Mouse (Mus musculus): ENCODE results near the gene Gpcpd1. TPM values are rescaled to one million over a fixed set of nuclear protein-coding genes. Genes with fewer than 3 reads are reported as not detected.
A peak's percentile ranks its signal among the peaks of the same experiment; 100 is the strongest.

The Gpcpd1 gene
- total and polyA plus RNA-seq, 2 experiments from 2014 or later = 55.7 to 84.0 TPM

DNA sequence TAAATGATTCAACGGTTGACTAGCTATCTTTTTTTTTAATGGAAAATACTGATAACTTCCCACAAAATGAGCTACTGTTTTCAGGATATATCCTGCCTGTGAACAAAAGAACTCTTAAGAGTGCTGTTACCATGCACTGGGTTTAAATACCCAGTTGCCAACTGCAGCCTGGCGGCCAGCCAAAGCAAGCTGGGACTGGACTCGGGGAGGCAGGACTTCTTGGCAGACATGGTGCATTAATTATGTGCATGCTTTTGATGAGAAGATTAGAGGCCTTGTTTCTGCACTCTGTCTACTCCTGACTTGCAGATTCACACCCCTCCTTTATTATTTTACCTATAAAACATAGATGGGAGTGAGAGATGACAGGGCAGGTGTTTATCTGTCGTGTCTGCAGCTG is 5.3 kb downstream of the Gpcpd1 start:
- Histone ChIP-seq H3K4me1 (ENCODE audit: insufficient read depth, low read length) (no peaks in the 10 kb centered on the region), H3K9ac (replicated peaks; ENCODE audit: low read length, poor library complexity, severe bottlenecking) (no peak overlapping the region), H3K4me2 (ENCODE audit: low read depth, low read length, poor library complexity, severe bottlenecking) (no peak overlapping the region), H3K9me3 (ENCODE audit: low read length) (no peaks in the 10 kb centered on the region), H3K27ac (ENCODE audit: low read depth, low read length) (peak overlapping the region; percentile 40; the same call in 1 of the 2 replicates), H3K27me3 (ENCODE audit: insufficient read depth, low read length) (no peaks in the 10 kb centered on the region), H3K36me3 (ENCODE audit: insufficient read depth, low read length) (no peaks in the 10 kb centered on the region), H3K4me3 (ENCODE audit: low read depth, low read length) (no peak overlapping the region)
- no peak for TF ChIP-seq CTCF (IDR thresholded peaks at IDR 0.05)
- no peak for ATAC-seq (ENCODE audit: low FRiP score)
- peak; percentile 93 for DNase-seq (ENCODE audit: low spot score)
- 36% methylated on average over 4 of the region's 4 CpGs for WGBS

DNA sequence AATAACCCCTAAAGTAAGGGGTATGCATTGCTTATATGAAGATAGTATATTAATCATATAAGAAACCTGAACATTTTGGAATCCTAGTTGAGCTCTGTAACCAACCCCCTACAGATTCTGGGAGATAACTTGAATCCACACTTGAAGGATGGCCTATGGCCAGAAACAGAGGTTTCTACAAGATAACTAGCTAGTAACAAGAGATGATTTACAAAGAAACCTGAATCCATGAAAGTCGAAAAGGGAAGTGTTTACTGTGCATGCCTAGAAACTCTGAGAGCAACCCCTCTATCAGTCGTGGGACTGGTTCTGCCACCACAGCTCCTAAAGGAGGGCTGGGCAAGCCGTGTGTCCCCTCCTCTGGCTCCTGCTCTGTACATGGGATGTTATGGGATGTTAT is 7.8 kb downstream of the Gpcpd1 start:
- no peak overlapping the region for H3K4me2 ChIP-seq (ENCODE audit: low read depth, low read length, poor library complexity, severe bottlenecking)
- H3K4me3 ChIP-seq (ENCODE audit: low read depth, low read length) = no peak overlapping the region
- TF ChIP-seq CTCF (IDR thresholded peaks at IDR 0.05) = no peak
- no peak overlapping the region for H3K27ac ChIP-seq (ENCODE audit: low read depth, low read length)
- DNase-seq (ENCODE audit: low spot score) = no peak
- H3K36me3 ChIP-seq (ENCODE audit: insufficient read depth, low read length) = no peaks in the 10 kb centered on the region
- H3K9ac ChIP-seq (replicated peaks; ENCODE audit: low read length, poor library complexity, severe bottlenecking) = no peak overlapping the region
- no peaks in the 10 kb centered on the region for H3K9me3 ChIP-seq (ENCODE audit: low read length)
- peaks cover 4% of the 10 kb centered on the region; the same call in 1 of the 2 replicates for H3K4me1 ChIP-seq (ENCODE audit: insufficient read depth, low read length)
- WGBS = 97% methylated on average over 3 of the region's 3 CpGs
- no peak for ATAC-seq (ENCODE audit: low FRiP score)
- no peaks in the 10 kb centered on the region for H3K27me3 ChIP-seq (ENCODE audit: insufficient read depth, low read length)

DNA sequence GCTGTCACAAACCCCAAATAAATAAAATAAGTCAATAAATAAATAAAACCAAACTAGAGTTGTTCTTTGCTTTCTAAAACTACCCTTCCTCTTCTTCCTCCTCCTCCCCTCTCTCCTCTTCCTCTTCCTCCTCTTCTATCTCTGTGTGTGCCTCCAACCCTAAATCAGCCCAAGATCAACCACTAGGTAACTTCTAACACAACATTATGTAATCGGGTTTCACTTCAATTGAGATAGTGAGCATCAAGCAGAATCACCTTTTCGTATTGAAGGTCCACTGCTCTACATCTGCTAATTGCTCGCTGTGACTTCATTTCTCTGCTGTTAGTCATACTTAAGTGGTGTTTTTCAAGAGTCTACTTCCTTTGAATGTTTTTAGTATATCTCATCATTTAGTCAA is 8.8 kb downstream of the Gpcpd1 start:
- WGBS = 98% methylated on average over 3 of the region's 3 CpGs
- no peak overlapping the region for H3K9ac ChIP-seq (replicated peaks; ENCODE audit: low read length, poor library complexity, severe bottlenecking)
- no peaks in the 10 kb centered on the region for H3K9me3 ChIP-seq (ENCODE audit: low read length)
- H3K36me3 ChIP-seq (ENCODE audit: insufficient read depth, low read length) = no peaks in the 10 kb centered on the region
- H3K27me3 ChIP-seq (ENCODE audit: insufficient read depth, low read length) = no peaks in the 10 kb centered on the region
- ATAC-seq (ENCODE audit: low FRiP score) (no peak), DNase-seq (ENCODE audit: low spot score) (no peak)
- no peak for TF ChIP-seq CTCF (IDR thresholded peaks at IDR 0.05)
- H3K4me3 ChIP-seq (ENCODE audit: low read depth, low read length) = peak overlapping the region; percentile 74; the same call in 1 of the 2 replicates
- peak overlapping the region; percentile 42; the same call in 1 of the 2 replicates for H3K4me2 ChIP-seq (ENCODE audit: low read depth, low read length, poor library complexity, severe bottlenecking)
- peaks cover 4% of the 10 kb centered on the region; the same call in 1 of the 2 replicates for H3K4me1 ChIP-seq (ENCODE audit: insufficient read depth, low read length)
- peak overlapping the region; percentile 97 for H3K27ac ChIP-seq (ENCODE audit: low read depth, low read length)

DNA sequence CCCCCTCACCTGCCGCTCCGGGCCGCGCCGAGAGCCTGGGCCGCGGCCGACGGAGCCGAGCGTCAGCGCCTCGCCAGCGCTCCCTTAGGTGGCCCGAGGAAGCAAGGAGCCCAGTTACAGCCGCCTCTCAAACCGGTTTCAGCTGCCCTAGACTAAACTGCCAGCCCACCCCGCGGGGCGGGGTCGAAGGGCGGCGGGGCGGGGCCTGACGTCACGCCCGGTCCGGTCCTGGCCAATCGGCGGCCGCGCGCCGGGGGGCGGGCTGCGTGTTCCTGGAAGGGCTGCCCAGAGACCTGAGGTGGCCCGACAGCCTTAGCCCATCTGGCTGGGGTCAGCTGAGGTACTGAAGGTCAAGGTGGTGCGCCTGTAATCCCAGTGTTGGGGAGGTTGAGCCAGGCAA is 9.5 kb downstream of the Gpcpd1 start:
- Histone ChIP-seq H3K4me1 (ENCODE audit: insufficient read depth, low read length) (peaks cover 4% of the 10 kb centered on the region; the same call in 1 of the 2 replicates), H3K9ac (replicated peaks; ENCODE audit: low read length, poor library complexity, severe bottlenecking) (peak overlapping the region; percentile 96), H3K4me3 (ENCODE audit: low read depth, low read length) (peak overlapping the region; percentile 74), H3K4me2 (ENCODE audit: low read depth, low read length, poor library complexity, severe bottlenecking) (peak overlapping the region; percentile 42), H3K9me3 (ENCODE audit: low read length) (no peaks in the 10 kb centered on the region), H3K27me3 (ENCODE audit: insufficient read depth, low read length) (no peaks in the 10 kb centered on the region), H3K27ac (ENCODE audit: low read depth, low read length) (peak overlapping the region; percentile 97), H3K36me3 (ENCODE audit: insufficient read depth, low read length) (no peaks in the 10 kb centered on the region)
- DNase-seq (ENCODE audit: low spot score) (peak; percentile 97), ATAC-seq (ENCODE audit: low FRiP score) (peak; percentile 99)
- peak; percentile 60 for TF ChIP-seq CTCF (IDR thresholded peaks at IDR 0.05)
- 2% methylated on average over 15 of the region's 38 CpGs for WGBS

DNA sequence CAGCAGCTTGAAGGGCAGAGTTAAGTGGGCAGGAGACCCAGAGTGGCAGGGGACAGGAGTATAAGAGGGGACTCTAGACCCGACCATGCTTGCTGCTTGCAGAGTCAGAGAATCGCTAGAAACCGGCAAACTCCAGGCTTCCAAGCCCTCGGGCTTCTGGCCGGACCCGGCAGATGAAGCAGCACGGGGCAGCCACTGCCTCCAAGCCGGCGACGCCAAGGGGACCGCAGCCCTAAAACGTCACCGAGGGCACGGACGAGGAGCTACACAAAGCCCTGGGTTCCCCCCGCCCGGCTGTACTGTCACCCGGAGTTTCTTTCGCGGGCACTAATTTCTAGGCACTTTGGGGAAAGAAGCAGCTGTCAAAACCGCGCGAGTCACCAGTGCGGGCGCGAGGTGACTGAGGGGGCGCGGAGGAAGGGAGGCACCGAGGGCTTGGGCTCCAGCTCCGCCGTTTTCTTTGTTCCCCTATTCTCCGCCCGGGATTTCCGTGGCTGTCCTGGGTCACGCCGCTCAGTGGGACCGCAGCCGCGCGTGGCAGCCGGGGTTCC is 10.0 kb downstream of the Gpcpd1 start:
- ATAC-seq (ENCODE audit: low FRiP score) (peak; percentile 77), DNase-seq (ENCODE audit: low spot score) (peak; percentile 63)
- Histone ChIP-seq H3K9ac (replicated peaks; ENCODE audit: low read length, poor library complexity, severe bottlenecking) (peak overlapping the region; percentile 96), H3K9me3 (ENCODE audit: low read length) (no peaks in the 10 kb centered on the region), H3K27me3 (ENCODE audit: insufficient read depth, low read length) (no peaks in the 10 kb centered on the region), H3K4me1 (ENCODE audit: insufficient read depth, low read length) (peaks cover 4% of the 10 kb centered on the region; the same call in 1 of the 2 replicates), H3K4me3 (ENCODE audit: low read depth, low read length) (peak overlapping the region; percentile 74), H3K27ac (ENCODE audit: low read depth, low read length) (peak overlapping the region; percentile 97), H3K4me2 (ENCODE audit: low read depth, low read length, poor library complexity, severe bottlenecking) (peak overlapping the region; percentile 42), H3K36me3 (ENCODE audit: insufficient read depth, low read length) (no peaks in the 10 kb centered on the region)
- TF ChIP-seq CTCF (IDR thresholded peaks at IDR 0.05) = no peak
- WGBS = under 1% methylated on average over 38 of the region's 41 CpGs

DNA sequence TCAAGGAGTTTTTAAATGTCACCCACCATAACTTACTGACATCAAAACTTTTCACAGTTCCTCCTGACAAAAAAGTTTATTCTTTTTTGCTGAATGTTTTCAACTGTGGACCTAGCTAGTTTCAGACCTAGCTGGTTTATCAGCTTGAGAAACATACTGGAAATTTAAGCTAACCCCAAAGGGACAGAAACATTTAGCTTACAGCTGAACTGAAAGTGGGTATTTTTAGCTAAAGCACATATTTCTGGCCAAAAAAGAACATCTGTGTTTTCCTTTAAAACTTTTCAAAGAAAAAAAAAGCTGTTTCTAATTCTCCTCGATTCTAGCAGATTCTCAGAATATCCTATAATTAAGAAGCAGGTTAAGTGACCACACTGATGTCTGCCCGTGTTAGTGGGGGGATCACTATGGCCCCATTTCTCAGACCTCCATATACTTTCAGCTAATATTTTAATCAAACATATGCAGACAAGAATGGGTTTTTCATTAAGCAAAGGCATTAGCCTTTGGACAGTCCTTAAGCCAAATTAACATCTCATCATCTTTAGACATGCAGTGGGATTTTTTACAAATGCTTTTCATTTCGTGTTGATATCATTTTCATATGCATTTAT is 10.9 kb downstream of the Gpcpd1 start:
- no peak for TF ChIP-seq CTCF (IDR thresholded peaks at IDR 0.05)
- Histone ChIP-seq H3K9me3 (ENCODE audit: low read length) (no peaks in the 10 kb centered on the region), H3K27me3 (ENCODE audit: insufficient read depth, low read length) (no peaks in the 10 kb centered on the region), H3K27ac (ENCODE audit: low read depth, low read length) (no peak overlapping the region), H3K4me2 (ENCODE audit: low read depth, low read length, poor library complexity, severe bottlenecking) (peak overlapping the region; percentile 42), H3K36me3 (ENCODE audit: insufficient read depth, low read length) (no peaks in the 10 kb centered on the region; the same call in 1 of the 2 replicates), H3K9ac (replicated peaks; ENCODE audit: low read length, poor library complexity, severe bottlenecking) (0 out of 2 replicates have a peak overlapping the region, but pooled peaks have one; percentile 24), H3K4me1 (ENCODE audit: insufficient read depth, low read length) (peaks cover 4% of the 10 kb centered on the region; the same call in 1 of the 2 replicates), H3K4me3 (ENCODE audit: low read depth, low read length) (peak overlapping the region; percentile 74)
- ATAC-seq (ENCODE audit: low FRiP score) = no peak
- 39% methylated on average over 3 of the region's 3 CpGs for WGBS
- no peak for DNase-seq (ENCODE audit: low spot score)

Data from midbrain, postnatal 0 days (tissue).